Comparison of ENCODE assay signal across 25 mouse cellular contexts in the genomic region with DNA sequence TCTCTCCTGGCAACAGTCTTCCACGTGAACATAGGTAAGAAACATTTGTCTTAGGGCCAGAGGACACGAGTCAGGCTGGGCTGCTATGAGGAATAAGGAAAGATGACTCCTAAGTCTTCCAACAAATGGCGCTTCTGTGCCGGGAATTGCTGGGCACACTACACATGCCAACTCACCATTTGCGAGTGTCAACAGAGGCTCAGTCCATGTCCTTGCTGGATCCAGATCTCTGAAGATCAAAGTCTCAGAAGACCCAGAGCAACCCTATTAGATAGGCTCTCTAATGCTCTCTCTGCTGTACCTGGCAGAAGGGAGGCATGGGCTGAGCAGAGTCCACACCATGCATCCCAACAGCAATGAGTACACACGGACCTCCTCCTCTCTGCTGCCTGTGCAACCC. TPM values are rescaled to one million over a fixed set of nuclear protein-coding genes. Genes with fewer than 3 reads are reported as not detected.
"Had no signal": no experiment of that assay in that cellular context is flagged by ENCODE, and none has a peak within 500 bp of the region (broad histone marks: within the 10 kb centered on the region; RNA-seq: fewer than 3 reads in every experiment).

No protein-coding gene starts in this region.

- H3K9me3 ChIP-seq: neural tube, embryonic 13.5 days; neural tube, embryonic 15.5 days; stomach, embryonic 15.5 days had no signal

- H3K27me3 ChIP-seq: neural tube, embryonic 13.5 days; neural tube, embryonic 15.5 days; stomach, embryonic 15.5 days had no signal

- H3K4me1 ChIP-seq: neural tube, embryonic 13.5 days; neural tube, embryonic 15.5 days; stomach, embryonic 15.5 days had no signal

- H3K9ac ChIP-seq: neural tube, embryonic 13.5 days; neural tube, embryonic 15.5 days; stomach, embryonic 15.5 days had no signal

- H3K27ac ChIP-seq: neural tube, embryonic 13.5 days; neural tube, embryonic 15.5 days; stomach, embryonic 15.5 days; stomach, postnatal 0 days had no signal

- DNase-seq: retina, postnatal 1 day; right cerebral cortex, adult 18-20 months; right cerebral cortex, postnatal 14 days; right cerebral cortex, postnatal 25 days; right cerebral cortex, postnatal 4 days; spleen, adult 18-20 months; thymus, adult 18-20 months; thymus, adult 2 months; thymus, postnatal 14 days; thymus, postnatal 25 days; thymus, postnatal 36 days; thymus, postnatal 4 days had no signal

- H3K4me2 ChIP-seq: neural tube, embryonic 13.5 days; neural tube, embryonic 15.5 days; stomach, embryonic 15.5 days had no signal

- H3K4me3 ChIP-seq: neural tube, embryonic 13.5 days; neural tube, embryonic 15.5 days; stomach, embryonic 15.5 days had no signal

- H3K36me3 ChIP-seq: neural tube, embryonic 13.5 days; neural tube, embryonic 15.5 days; stomach, embryonic 15.5 days had no signal

RNA-seq across cellular contexts. Expression of gene Cyp2d40, which starts 0.9 kb away (rescaled TPM):
- total RNA-seq: neutrophil, adult 5-6 weeks had no signal
- polyA plus RNA-seq: neural tube, embryonic 13.5 days; neural tube, embryonic 14.5 days; neural tube, embryonic 15.5 days; small intestine, adult 2 months; spleen, adult 2 months; stomach, embryonic 14.5 days; stomach, embryonic 15.5 days; stomach, embryonic 16.5 days; stomach, postnatal 0 days; testis, adult 2 months; thymus, postnatal 0 days; urinary bladder, adult 2 months had no signal

RNA-seq across cellular contexts. Expression of gene Cyp2d26, which starts 29.2 kb away (rescaled TPM):
- total RNA-seq: neutrophil, adult 5-6 weeks had no signal
- polyA plus RNA-seq: neural tube, embryonic 14.5 days; neural tube, embryonic 15.5 days had no signal
